Mouse (Mus musculus) lung, postnatal 0 days (tissue): Measurements from ENCODE around the gene Ccr9.

ENCODE experiments used
- CTCF ChIP-seq: IDR thresholded peaks from 2 replicates; pipeline ENCODE4 v1.5.1; 2016; ENCODE audit warnings: antibody characterized with exemption, mild to moderate bottlenecking
- EP300 ChIP-seq: IDR thresholded peaks from 2 replicates; pipeline ENCODE4 v1.6.1; 2016; ENCODE audit warnings: antibody characterized with exemption, mild to moderate bottlenecking, control low read depth

DNA sequence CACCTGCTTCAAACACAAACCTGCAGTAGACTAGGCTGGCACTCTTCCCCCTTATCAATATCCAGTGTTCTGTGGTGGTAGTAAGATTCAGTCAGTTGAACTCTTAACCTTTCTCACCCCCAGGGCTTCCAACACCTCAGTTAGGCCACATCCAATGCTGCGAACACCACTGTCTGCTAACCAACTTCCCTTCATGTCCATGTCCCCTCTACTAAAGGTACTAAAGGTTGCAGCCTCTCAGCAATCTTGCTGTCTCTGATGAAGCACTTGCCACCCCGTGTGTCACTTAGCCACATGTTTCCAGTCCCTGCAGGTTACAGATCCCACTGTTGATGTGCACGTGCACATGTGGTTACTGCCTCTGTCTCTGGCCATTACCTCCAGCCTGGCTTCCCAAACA is 85.5 kb downstream of the Ccr9 start:
- no peak for TF ChIP-seq CTCF
- TF ChIP-seq EP300: no peak
